Mouse (Mus musculus): ENCODE results near the gene Th. TPM values are rescaled to one million over a fixed set of nuclear protein-coding genes. Genes with fewer than 3 reads are reported as not detected.

Th gene
- polyA plus RNA-seq, 1 experiment = not detected

GRCm38 (mm10) chr7:142894669-142895068 lies 36.3 kb downstream of the Th start:
- Histone ChIP-seq H3K27me3 (ENCODE audit: control insufficient read depth) (peaks cover 6% of the 10 kb centered on the region; the same call in 1 of the 2 replicates), H3K36me3 (ENCODE audit: control insufficient read depth) (no peaks in the 10 kb centered on the region), H3K4me1 (ENCODE audit: control insufficient read depth) (no peaks in the 10 kb centered on the region), H3K4me3 (replicated peaks) (no peak overlapping the region), H3K9me3 (ENCODE audit: control insufficient read depth, low read length) (no peaks in the 10 kb centered on the region)
- no peak for TF ChIP-seq GATA1 (IDR thresholded peaks at IDR 0.05; ENCODE audit: low read length)
- TF ChIP-seq TAL1 (IDR thresholded peaks at IDR 0.05; ENCODE audit: low read length) = no peak

DNA sequence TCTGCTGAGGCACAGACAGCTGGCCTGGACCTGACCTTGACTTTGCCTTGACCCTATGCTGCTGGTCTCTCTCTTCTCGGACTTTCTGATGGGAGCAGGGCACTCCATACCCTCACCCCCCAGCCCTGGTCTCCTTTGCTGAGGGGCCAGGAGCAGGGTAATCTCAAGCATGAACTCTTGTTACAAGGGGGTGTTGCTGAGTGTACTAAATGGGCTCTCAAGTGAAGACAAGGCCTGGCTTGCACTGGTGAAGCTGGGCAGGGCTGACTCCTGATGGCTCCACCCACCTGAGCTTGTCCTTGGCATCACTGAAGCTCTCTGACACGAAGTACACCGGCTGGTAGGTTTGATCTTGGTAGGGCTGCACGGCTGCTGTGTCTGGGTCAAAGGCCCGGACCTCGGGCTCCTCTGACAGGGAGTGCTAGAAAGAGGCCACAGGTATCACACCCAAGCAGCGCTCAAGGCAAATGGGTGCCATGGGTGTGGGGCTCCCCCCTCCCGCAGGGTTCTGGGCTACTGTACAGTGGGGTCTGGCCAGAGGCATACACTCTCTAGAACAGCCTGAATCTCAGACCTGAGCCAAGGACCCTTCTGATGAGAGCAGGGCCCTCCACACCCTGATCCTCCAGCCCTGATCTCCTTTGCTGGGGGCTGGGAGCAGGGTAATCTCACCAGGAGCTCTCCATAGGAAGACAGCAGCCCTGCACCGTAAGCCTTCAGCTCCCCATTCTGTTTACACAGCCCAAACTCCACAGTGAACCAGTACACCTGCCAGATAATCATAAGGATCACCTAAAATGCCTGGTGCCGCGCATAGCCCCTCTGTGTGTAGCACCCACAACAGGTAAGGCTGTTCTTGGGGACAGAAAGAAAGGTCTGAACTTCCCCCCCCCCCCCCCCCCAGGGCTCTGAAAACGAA lies 36.9 kb downstream of the Th start:
- H3K9me3 ChIP-seq (ENCODE audit: control insufficient read depth, low read length) = no peaks in the 10 kb centered on the region
- no peaks in the 10 kb centered on the region for H3K36me3 ChIP-seq (ENCODE audit: control insufficient read depth)
- TF ChIP-seq TAL1 (IDR thresholded peaks at IDR 0.05; ENCODE audit: low read length) (no peak), GATA1 (IDR thresholded peaks at IDR 0.05; ENCODE audit: low read length) (no peak)
- H3K4me3 ChIP-seq (replicated peaks) = no peak overlapping the region
- no peaks in the 10 kb centered on the region for H3K4me1 ChIP-seq (ENCODE audit: control insufficient read depth)
- H3K27me3 ChIP-seq (ENCODE audit: control insufficient read depth) = peaks cover 6% of the 10 kb centered on the region; the same call in 1 of the 2 replicates

DNA sequence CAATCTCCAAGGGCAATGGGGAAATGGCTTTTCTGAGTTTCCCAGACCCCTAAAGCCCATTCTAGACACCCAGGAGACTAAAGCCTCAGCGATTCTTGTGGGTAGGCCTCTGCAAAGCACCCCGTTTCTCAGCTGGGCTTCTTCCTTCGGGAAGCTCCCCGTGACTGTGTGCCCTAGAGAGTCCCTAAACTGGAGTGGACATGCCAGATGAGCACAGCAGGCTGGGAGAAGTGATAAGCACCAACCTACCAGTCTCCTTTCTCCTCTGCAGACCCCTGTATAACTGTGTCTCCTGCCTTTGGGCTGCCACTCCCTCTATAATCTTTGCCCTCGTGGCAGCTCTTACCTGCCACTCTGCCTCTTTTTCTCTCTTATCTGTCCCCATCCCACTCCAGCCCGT lies 37.6 kb downstream of the Th start:
- no peaks in the 10 kb centered on the region for H3K9me3 ChIP-seq (ENCODE audit: control insufficient read depth, low read length)
- no peaks in the 10 kb centered on the region for H3K36me3 ChIP-seq (ENCODE audit: control insufficient read depth)
- no peaks in the 10 kb centered on the region for H3K4me1 ChIP-seq (ENCODE audit: control insufficient read depth)
- H3K27me3 ChIP-seq (ENCODE audit: control insufficient read depth) = peaks cover 4% of the 10 kb centered on the region; the same call in 1 of the 2 replicates
- H3K4me3 ChIP-seq (replicated peaks) = no peak overlapping the region
- TF ChIP-seq TAL1 (IDR thresholded peaks at IDR 0.05; ENCODE audit: low read length) (no peak), GATA1 (IDR thresholded peaks at IDR 0.05; ENCODE audit: low read length) (no peak)

DNA sequence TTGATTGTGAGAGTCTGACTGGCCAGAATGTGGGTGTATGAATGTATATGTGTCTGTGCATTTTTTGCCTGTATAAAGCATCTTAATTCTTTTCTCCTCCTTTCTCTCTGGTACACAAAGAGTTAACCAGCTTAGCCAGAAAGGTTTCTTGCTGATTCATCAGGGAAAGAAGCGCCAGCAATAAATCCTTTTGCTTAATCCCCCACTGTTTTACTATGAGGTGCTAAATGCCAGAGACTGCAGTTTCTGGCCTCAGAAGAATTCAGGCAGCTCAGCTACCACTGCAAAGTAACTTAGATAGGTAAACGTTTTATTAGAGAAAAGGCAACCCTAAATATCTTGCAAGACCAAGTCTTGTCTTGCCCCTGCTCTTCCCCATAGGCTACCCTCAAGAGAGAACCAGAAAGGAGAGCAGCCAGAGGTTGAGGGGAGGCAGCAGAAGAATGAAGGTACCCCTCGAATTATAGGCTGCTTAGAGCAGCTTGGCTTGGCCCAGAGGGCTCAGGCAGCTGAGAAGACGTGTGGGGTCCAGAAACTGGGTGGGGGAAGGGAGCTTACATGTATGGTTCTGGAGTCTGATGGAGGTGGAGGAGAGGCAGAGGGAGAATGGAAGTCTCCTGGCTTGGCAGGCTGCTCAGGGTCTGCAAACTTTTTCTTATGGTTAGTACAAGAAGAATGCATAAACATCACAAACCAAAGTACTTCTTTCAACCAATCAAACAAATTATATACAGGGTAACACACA lies 61.3 kb downstream of the Th start:
- Histone ChIP-seq H3K9me3 (ENCODE audit: control insufficient read depth, low read length) (no peaks in the 10 kb centered on the region), H3K36me3 (ENCODE audit: control insufficient read depth) (no peaks in the 10 kb centered on the region), H3K4me1 (ENCODE audit: control insufficient read depth) (no peaks in the 10 kb centered on the region), H3K4me3 (replicated peaks) (no peak overlapping the region), H3K27me3 (ENCODE audit: control insufficient read depth) (no peaks in the 10 kb centered on the region)
- no peak for TF ChIP-seq GATA1 (IDR thresholded peaks at IDR 0.05; ENCODE audit: low read length)
- no peak for TF ChIP-seq TAL1 (IDR thresholded peaks at IDR 0.05; ENCODE audit: low read length)

DNA sequence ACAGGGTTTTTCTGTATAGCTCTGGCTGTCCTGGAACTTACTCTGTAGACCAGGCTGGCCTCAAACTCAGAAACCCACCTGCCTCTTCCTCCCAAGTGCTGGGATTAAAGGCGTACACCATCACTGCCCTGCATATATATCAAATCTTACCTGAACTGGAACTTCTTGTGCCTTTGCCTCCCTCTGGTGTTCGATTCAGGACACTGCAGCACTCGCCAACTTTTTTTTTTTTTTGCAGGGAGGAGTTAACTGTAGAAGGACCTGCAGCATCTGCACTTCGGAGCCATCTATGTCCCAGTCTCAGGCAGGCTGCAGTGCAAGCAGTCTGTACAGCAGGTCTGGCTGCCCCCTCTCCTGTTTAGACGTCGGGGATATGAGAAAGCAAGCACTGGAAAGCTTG lies 80.2 kb downstream of the Th start:
- no peak for TF ChIP-seq TAL1 (IDR thresholded peaks at IDR 0.05; ENCODE audit: low read length)
- TF ChIP-seq GATA1 (IDR thresholded peaks at IDR 0.05; ENCODE audit: low read length) = no peak
- Histone ChIP-seq H3K4me1 (ENCODE audit: control insufficient read depth) (no peaks in the 10 kb centered on the region), H3K36me3 (ENCODE audit: control insufficient read depth) (no peaks in the 10 kb centered on the region), H3K4me3 (replicated peaks) (no peak overlapping the region), H3K27me3 (ENCODE audit: control insufficient read depth) (no peaks in the 10 kb centered on the region), H3K9me3 (ENCODE audit: control insufficient read depth, low read length) (no peaks in the 10 kb centered on the region)

Other genes starting within 250 kb of the Th start
- not detected in 2 replicates for gene Ins2, start 187.7 kb downstream of the Th start, polyA plus RNA-seq (2012)
- gene Ascl2, start 38.1 kb upstream of the Th start, polyA plus RNA-seq (2012) = 0.05 TPM in 1 of 2 replicates, not detected in the other
- gene Tspan32, start 73.9 kb upstream of the Th start, polyA plus RNA-seq (2012) = 14.9 and 17.8 TPM in 2 replicates
- 5.9 and 6.3 TPM in 2 replicates for gene Cd81, start 121.6 kb upstream of the Th start, polyA plus RNA-seq (2012)
- gene Tssc4, start 138.1 kb upstream of the Th start, polyA plus RNA-seq (2012) = 19.7 and 23.4 TPM in 2 replicates
- gene Trpm5, start 163.5 kb upstream of the Th start, polyA plus RNA-seq (2012) = 0.02 TPM in 1 of 2 replicates, not detected in the other
- 0.01 TPM in 1 of 2 replicates, not detected in the other for gene Kcnq1, start 175.2 kb upstream of the Th start, polyA plus RNA-seq (2012)